Comparison of ENCODE assay signal across 11 mouse cellular contexts in genomic region chr9:49757582-49757981, GRCm38 (mm10). TPM values are rescaled to one million over a fixed set of nuclear protein-coding genes. Genes with fewer than 3 reads are reported as not detected.
A peak's percentile ranks its signal among the peaks of the same experiment; 100 is the strongest.
DNase-seq lines count a peak whose midpoint lies in the region; ATAC-seq and TF ChIP-seq lines count a peak whose summit lies in the region.
"Had no signal": no experiment of that assay in that cellular context is flagged by ENCODE, and none has a peak within 500 bp of the region (broad histone marks: within the 10 kb centered on the region; RNA-seq: fewer than 3 reads in every experiment).

No protein-coding gene starts in this region.

- no peaks in the 10 kb centered on the region for H3K27me3 ChIP-seq in heart, embryonic 16.5 days (ENCODE audit: control insufficient read depth, insufficient read depth, low read length)
- no peaks in the 10 kb centered on the region for H3K27me3 ChIP-seq in midbrain, embryonic 14.5 days (ENCODE audit: control insufficient read depth, insufficient read depth, low read length)
- H3K27me3 ChIP-seq: stomach, embryonic 15.5 days had no signal

- peak overlapping the region; percentile 4; the same call in 1 of the 2 replicates for H3K4me2 ChIP-seq in heart, embryonic 16.5 days (ENCODE audit: low read depth, low read length)
- H3K4me2 ChIP-seq in midbrain, embryonic 14.5 days (ENCODE audit: low read length) = 0 out of 2 replicates have a peak overlapping the region, but pooled peaks have one; percentile 11
- H3K4me2 ChIP-seq: stomach, embryonic 15.5 days had no signal

- peaks cover 36% of the 10 kb centered on the region for H3K4me1 ChIP-seq in heart, embryonic 16.5 days (ENCODE audit: control insufficient read depth, insufficient read depth, low read length)
- peaks cover 13% of the 10 kb centered on the region for H3K4me1 ChIP-seq in embryonic fibroblast, embryonic 13.5 days (ENCODE audit: control insufficient read depth, insufficient read depth, low read length)
- peaks cover 63% of the 10 kb centered on the region for H3K4me1 ChIP-seq in midbrain, embryonic 14.5 days (ENCODE audit: control insufficient read depth, insufficient read depth, low read length)

- no peak overlapping the region for H3K4me3 ChIP-seq in heart, embryonic 16.5 days (ENCODE audit: low read length)
- H3K4me3 ChIP-seq in embryonic fibroblast, embryonic 13.5 days (ENCODE audit: insufficient read depth, low read length) = no peak overlapping the region
- no peak overlapping the region for H3K4me3 ChIP-seq in midbrain, embryonic 14.5 days (replicated peaks; ENCODE audit: low read depth, low read length)
- H3K4me3 ChIP-seq: stomach, embryonic 15.5 days had no signal

- WGBS in heart, embryonic 16.5 days = 71% methylated on average over 4 of the region's 4 CpGs
- WGBS in midbrain, embryonic 14.5 days = 37% methylated on average over 4 of the region's 4 CpGs

- H3K9me3 ChIP-seq in heart, embryonic 16.5 days (replicated peaks; ENCODE audit: control insufficient read depth, low read length) = no peaks in the 10 kb centered on the region
- H3K9me3 ChIP-seq in midbrain, embryonic 14.5 days (ENCODE audit: control insufficient read depth, low read length) = no peaks in the 10 kb centered on the region
- H3K9me3 ChIP-seq: stomach, embryonic 15.5 days had no signal

- TF ChIP-seq CTCF in embryonic fibroblast, embryonic 13.5 days (IDR thresholded peaks at IDR 0.05; ENCODE audit: borderline replicate concordance, insufficient read depth, low read length) = no peak

- H3K9ac ChIP-seq in heart, embryonic 16.5 days (ENCODE audit: low read length) = no peak overlapping the region
- H3K9ac ChIP-seq in midbrain, embryonic 14.5 days (replicated peaks; ENCODE audit: low read length) = no peak overlapping the region
- H3K9ac ChIP-seq: liver, postnatal 0 days; stomach, embryonic 15.5 days had no signal

- no peak for DNase-seq in heart, adult 18-20 months
- DNase-seq in R1 (ENCODE audit: low read depth, low spot score) = peak; percentile 45
- DNase-seq in midbrain, embryonic 14.5 days = peak; percentile 41
- no peak for DNase-seq in urinary bladder, postnatal 14 days (ENCODE audit: low spot score)
- DNase-seq in thymus, postnatal 4 days = no peak
- no peak for DNase-seq in adrenal gland, adult 18-20 months (ENCODE audit: low spot score in 2 of 2)
- DNase-seq: liver, postnatal 0 days had no signal

- ATAC-seq in heart, embryonic 16.5 days (replicated peaks; ENCODE audit: extremely low read depth, insufficient read depth, low FRiP score) = no peak
- no peak for ATAC-seq in midbrain, embryonic 14.5 days (ENCODE audit: low FRiP score, low TSS enrichment)
- ATAC-seq: CD4-positive, CD25-positive, alpha-beta regulatory T cell, adult 4 months; liver, postnatal 0 days had no signal

- peak overlapping the region; percentile 44 for H3K27ac ChIP-seq in heart, embryonic 16.5 days (ENCODE audit: low read length)
- peak overlapping the region; percentile 32 for H3K27ac ChIP-seq in embryonic fibroblast, embryonic 13.5 days (ENCODE audit: insufficient read depth, low read length)
- H3K27ac ChIP-seq in midbrain, embryonic 14.5 days (replicated peaks; ENCODE audit: low read depth, low read length) = peak overlapping the region; percentile 63
- H3K27ac ChIP-seq: stomach, embryonic 15.5 days had no signal

- no peak for TF ChIP-seq POLR2A in embryonic fibroblast, embryonic 13.5 days (IDR thresholded peaks at IDR 0.05; ENCODE audit: low read depth, low read length)

- no peaks in the 10 kb centered on the region for H3K36me3 ChIP-seq in heart, embryonic 16.5 days (ENCODE audit: control insufficient read depth, insufficient read depth)
- H3K36me3 ChIP-seq in midbrain, embryonic 14.5 days (ENCODE audit: control insufficient read depth, insufficient read depth, low read length) = no peaks in the 10 kb centered on the region
- H3K36me3 ChIP-seq: stomach, embryonic 15.5 days had no signal

RNA-seq across cellular contexts. Expression of gene Ncam1, which starts 41.1 kb away (rescaled TPM):
- polyA plus RNA-seq in heart, embryonic 16.5 days (2015; fragmentation: Nextera tagmentation; extraction: Ambion mirVana) = 148 and 153 TPM in 2 replicates
- total RNA-seq in heart, adult 18-20 months (2021) = 1 to 10 TPM; 3.8 to 4.2 TPM
- 182 and 218 TPM in 2 replicates for polyA plus RNA-seq in embryonic fibroblast, embryonic 13.5 days (2011; ENCODE audit: insufficient read length, low read depth, missing spikeins)
- 389 and 477 TPM in 2 replicates for polyA plus RNA-seq in midbrain, embryonic 14.5 days (2014; fragmentation: Nextera tagmentation; extraction: Ambion mirVana)
- total RNA-seq in adrenal gland, adult 18-20 months (2021) = 10 to 100 TPM; 52.1 to 54.9 TPM

Comparison
In these comparisons a context has a peak if more than half of its experiments do, and no peak if none do; other contexts are left out.
1. DNase-seq: peak in R1 (single experiment) and midbrain, embryonic 14.5 days (single experiment); none in heart, adult 18-20 months (0 of 2), urinary bladder, postnatal 14 days (single experiment), thymus, postnatal 4 days (single experiment) and adrenal gland, adult 18-20 months (0 of 2).
2. Peak in every context shown above with its lines, with median percentiles within 50 percentile points of each other: H3K27ac ChIP-seq.